Mouse (Mus musculus) spleen, adult 2 months (tissue): Measurements from ENCODE around the gene Mnt.

Source experiments
- CTCF ChIP-seq: fragments of 200-500 bp; IDR thresholded peaks from 2 replicates; pipeline ENCODE4 v1.5.1; 2011; ENCODE audit warnings: mild to moderate bottlenecking, inconsistent platforms; ENCODE audit not compliant: insufficient read depth, insufficient read length, insufficient replicate concordance; ENCODE audit errors: extremely low read depth
- POLR2A ChIP-seq: fragments of 200-500 bp; IDR thresholded peaks from 2 replicates; pipeline ENCODE4 v1.6.1; 2011; ENCODE audit warnings: low read depth, low read length, inconsistent platforms

DNA sequence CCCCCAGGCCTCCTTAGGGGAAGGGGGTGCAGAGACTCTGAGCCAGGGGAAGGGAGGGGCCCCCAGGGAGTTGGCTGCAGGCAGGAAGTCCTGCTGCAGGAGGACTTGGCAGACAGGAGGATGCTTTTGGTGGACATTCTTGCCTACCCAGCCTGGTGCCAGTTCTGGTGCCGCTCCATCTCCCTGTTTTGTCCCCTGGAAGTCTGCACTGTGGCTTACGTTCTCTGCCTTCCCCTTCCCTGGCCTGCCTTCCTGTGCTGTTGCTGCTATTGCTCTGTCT, 12.7 kb downstream of the Mnt start:
- TF ChIP-seq CTCF (no peak), POLR2A (no peak)
